Mouse (Mus musculus) cortical plate, adult 2 months (tissue): ENCODE results near the gene Glcci1.

Experiments
- CTCF ChIP-seq: fragments of 200-500 bp; IDR thresholded peaks from 2 replicates; pipeline ENCODE4 v1.5.1; 2011; ENCODE audit warnings: mild to moderate bottlenecking, control low read depth, low read length; ENCODE audit not compliant: insufficient read depth; ENCODE audit errors: extremely low read depth
- POLR2A ChIP-seq: fragments of 200-500 bp; IDR thresholded peaks from 2 replicates; pipeline ENCODE4 v1.6.1; 2011; ENCODE audit warnings: mild to moderate bottlenecking, low read length, control low read depth; ENCODE audit not compliant: insufficient read depth; ENCODE audit errors: extremely low read depth

DNA sequence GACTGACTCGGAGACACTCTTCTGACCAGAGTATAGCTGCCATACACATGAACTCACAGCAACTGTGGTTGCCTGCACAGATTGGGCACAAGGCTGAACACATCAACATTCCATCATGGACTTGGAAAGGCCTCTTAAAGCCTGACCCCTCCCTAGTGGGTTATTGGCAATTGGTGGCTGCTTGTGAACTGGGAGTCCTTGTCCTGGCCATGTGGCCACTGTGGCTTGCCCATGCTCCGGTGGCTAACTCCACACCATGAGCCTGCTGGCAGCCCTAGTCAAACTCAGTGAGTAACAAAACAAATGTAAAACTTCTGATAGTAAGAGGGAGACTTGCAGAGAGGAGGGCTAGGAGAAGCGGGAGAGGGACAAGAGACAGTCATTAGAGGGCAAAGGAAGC, 37.3 kb upstream of the Glcci1 start:
- no peak for TF ChIP-seq CTCF
- no peak for TF ChIP-seq POLR2A
